Mouse (Mus musculus) stomach, embryonic 14.5 days (tissue): ENCODE results near the gene Brdt. TPM values are rescaled to one million over a fixed set of nuclear protein-coding genes. Genes with fewer than 3 reads are reported as not detected.

Source experiments
- ATAC-seq: fragments of 200-750 bp; cut with Nextera tagmentation; 2 replicates; pipeline ENCODE4 v1.8.0; 2017; ENCODE audit warnings: low read depth, moderate TSS enrichment; ENCODE audit not compliant: insufficient number of reproducible peaks, insufficient read depth, low FRiP score
- H3K27ac ChIP-seq: fragments of 300-500 bp; sonication (generic); 2 replicates; pipeline ENCODE4 v1.5.1; 2014; ENCODE audit warnings: mild to moderate bottlenecking, low read length, moderate library complexity, mixed read lengths
- H3K27me3 ChIP-seq: fragments of 300-500 bp; sonication (generic); 2 replicates; pipeline ENCODE4 v1.6.1; 2014; ENCODE audit warnings: low read length, control low read depth, mixed read lengths; ENCODE audit not compliant: control insufficient read depth, insufficient read depth
- H3K36me3 ChIP-seq: fragments of 300-500 bp; sonication (generic); 2 replicates; pipeline ENCODE4 v1.6.1; 2014; ENCODE audit warnings: mild to moderate bottlenecking, control low read depth, low read length, moderate library complexity, mixed read lengths; ENCODE audit not compliant: control insufficient read depth, insufficient read depth
- H3K4me1 ChIP-seq: fragments of 300-500 bp; sonication (generic); 2 replicates; pipeline ENCODE4 v1.6.1; 2014; ENCODE audit warnings: low read length, control low read depth, mixed read lengths; ENCODE audit not compliant: control insufficient read depth, insufficient read depth
- H3K4me2 ChIP-seq: fragments of 300-500 bp; sonication (generic); replicated peaks from 2 replicates; pipeline ENCODE4 v1.6.1; 2014; ENCODE audit warnings: low read depth, low read length, control low read depth
- H3K4me3 ChIP-seq: fragments of 300-500 bp; sonication (generic); 2 replicates; pipeline ENCODE4 v1.5.1; 2014; ENCODE audit warnings: low read depth, low read length, control low read depth
- H3K9ac ChIP-seq: fragments of 300-500 bp; sonication (generic); replicated peaks from 2 replicates; pipeline ENCODE4 v1.6.1; 2014; ENCODE audit warnings: low read depth, mild to moderate bottlenecking, control low read depth, low read length, moderate library complexity, mixed read lengths
- H3K9me3 ChIP-seq: fragments of 300-500 bp; sonication (generic); 2 replicates; pipeline ENCODE4 v1.6.1; 2016; ENCODE audit warnings: low read depth, low read length, control low read depth; ENCODE audit not compliant: control insufficient read depth
- WGBS: fragments of 180-500 bp; shearing (Covaris S2); extraction: QIAGEN DNeasy Blood & Tissue Kit; methylation state at CpG from one replicate; pipeline ENCODE4 v1.1.7; 2014; 5-methylcytosine and 5-hydroxymethylcytosine counted together
- polyA plus RNA-seq: library from polyadenylated mRNA; unstranded; fragments of >200 nt; fragmentation: Nextera tagmentation; extraction: Ambion mirVana; gene quantifications from 2 replicates; pipeline ENCODE4 v1.2.1, GENCODE M21; 2014

Gene Brdt
- polyA plus RNA-seq, 1 experiment from 2014 or later = 2.5 TPM

GRCm38 (mm10) chr5:107411326-107411725 is 80.4 kb downstream of the Brdt start:
- Histone ChIP-seq H3K36me3 (no peaks in the 10 kb centered on the region), H3K27me3 (no peaks in the 10 kb centered on the region), H3K4me3 (no peak overlapping the region), H3K4me2 (no peak overlapping the region), H3K27ac (no peak overlapping the region), H3K9ac (no peak overlapping the region), H3K4me1 (no peaks in the 10 kb centered on the region), H3K9me3 (no peaks in the 10 kb centered on the region)
- 48% methylated on average over 4 of the region's 4 CpGs for WGBS
- ATAC-seq = no peak

- H3K9ac ChIP-seq = no peak overlapping the region
- WGBS = 88% methylated on average over 2 of the region's 2 CpGs
- H3K4me1 ChIP-seq = no peaks in the 10 kb centered on the region
- no peaks in the 10 kb centered on the region for H3K9me3 ChIP-seq
- no peaks in the 10 kb centered on the region for H3K27me3 ChIP-seq
- H3K4me3 ChIP-seq = no peak overlapping the region
- no peak overlapping the region for H3K4me2 ChIP-seq
- no peaks in the 10 kb centered on the region for H3K36me3 ChIP-seq
- H3K27ac ChIP-seq = no peak overlapping the region
- no peak for ATAC-seq
Observed at GRCm38 (mm10) chr5:107412285-107412684, 81.3 kb downstream of the Brdt start.

GRCm38 (mm10) chr5:107415098-107415497 is 84.1 kb downstream of the Brdt start:
- no peak overlapping the region for H3K9ac ChIP-seq
- H3K4me1 ChIP-seq = no peaks in the 10 kb centered on the region
- no peaks in the 10 kb centered on the region for H3K36me3 ChIP-seq
- no peak overlapping the region for H3K4me2 ChIP-seq
- no peaks in the 10 kb centered on the region for H3K27me3 ChIP-seq
- H3K4me3 ChIP-seq = no peak overlapping the region
- WGBS = 72% methylated on average over 2 of the region's 2 CpGs
- no peak overlapping the region for H3K27ac ChIP-seq
- H3K9me3 ChIP-seq = no peaks in the 10 kb centered on the region
- no peak for ATAC-seq

GRCm38 (mm10) chr5:107421676-107422075 is 90.7 kb downstream of the Brdt start:
- Histone ChIP-seq H3K9ac (no peak overlapping the region), H3K9me3 (no peaks in the 10 kb centered on the region), H3K27ac (no peak overlapping the region), H3K36me3 (no peaks in the 10 kb centered on the region), H3K4me1 (no peaks in the 10 kb centered on the region), H3K27me3 (no peaks in the 10 kb centered on the region), H3K4me3 (no peak overlapping the region), H3K4me2 (no peak overlapping the region)
- 7% methylated on average over 1 of the region's 1 CpGs for WGBS
- ATAC-seq = no peak

GRCm38 (mm10) chr5:107431249-107431648 is 100.3 kb downstream of the Brdt start, which contains the start of gene Lpcat2b:
TSS of gene Lpcat2b (plus strand) at chr5:107431549.
- WGBS = 77% methylated on average over 3 of the region's 3 CpGs
- Histone ChIP-seq H3K36me3 (no peaks in the 10 kb centered on the region), H3K4me3 (no peak within 1 kb of the TSS), H3K9me3 (no peaks in the 10 kb centered on the region), H3K4me2 (no peak within 1 kb of the TSS), H3K27ac (no peak within 1 kb of the TSS), H3K4me1 (no peaks in the 10 kb centered on the region), H3K27me3 (no peaks in the 10 kb centered on the region), H3K9ac (no peak within 1 kb of the TSS)
- ATAC-seq = no peak

GRCm38 (mm10) chr5:107434001-107434400 is 103.0 kb downstream of the Brdt start:
- Histone ChIP-seq H3K36me3 (no peaks in the 10 kb centered on the region), H3K27ac (no peak overlapping the region), H3K27me3 (no peaks in the 10 kb centered on the region), H3K9me3 (no peaks in the 10 kb centered on the region), H3K4me3 (no peak overlapping the region), H3K4me2 (no peak overlapping the region), H3K9ac (no peak overlapping the region), H3K4me1 (no peaks in the 10 kb centered on the region; the same call in 1 of the 2 replicates)
- WGBS = 79% methylated on average over 5 of the region's 5 CpGs
- no peak for ATAC-seq

- no peak for ATAC-seq
- Histone ChIP-seq H3K9me3 (no peaks in the 10 kb centered on the region), H3K27ac (no peak overlapping the region), H3K4me3 (no peak overlapping the region), H3K36me3 (no peaks in the 10 kb centered on the region), H3K9ac (no peak overlapping the region), H3K27me3 (no peaks in the 10 kb centered on the region), H3K4me2 (no peak overlapping the region), H3K4me1 (no peaks in the 10 kb centered on the region; the same call in 1 of the 2 replicates)
- WGBS = 87% methylated on average over 6 of the region's 6 CpGs
Observed at GRCm38 (mm10) chr5:107436185-107436584, 105.2 kb downstream of the Brdt start.

Other genes starting within 250 kb of the Brdt start
- gene Tgfbr3, start 41.5 kb upstream of the Brdt start, polyA plus RNA-seq = 34.4 and 34.5 TPM in 2 replicates
- gene Ephx4, start 71.6 kb downstream of the Brdt start, polyA plus RNA-seq = 1.4 and 1.9 TPM in 2 replicates
- not detected in 2 replicates for gene Lpcat2b, start 100.4 kb downstream of the Brdt start, polyA plus RNA-seq
- gene Btbd8, start 106.8 kb downstream of the Brdt start, polyA plus RNA-seq = 7.1 and 8.1 TPM in 2 replicates
- 0.69 and 0.95 TPM in 2 replicates for gene Gm42669, start 176.5 kb downstream of the Brdt start, polyA plus RNA-seq
- gene 1700028K03Rik, start 203.6 kb downstream of the Brdt start, polyA plus RNA-seq = 0.22 and 0.34 TPM in 2 replicates